Mouse (Mus musculus) spleen, adult 2 months (tissue): Measurements from ENCODE around the gene Atpaf2.

Experiments used
- CTCF ChIP-seq: fragments of 200-500 bp; IDR thresholded peaks from 2 replicates; pipeline ENCODE4 v1.5.1; 2011; ENCODE audit warnings: mild to moderate bottlenecking, inconsistent platforms; ENCODE audit not compliant: insufficient read depth, insufficient read length, insufficient replicate concordance; ENCODE audit errors: extremely low read depth
- POLR2A ChIP-seq: fragments of 200-500 bp; IDR thresholded peaks from 2 replicates; pipeline ENCODE4 v1.6.1; 2011; ENCODE audit warnings: low read depth, low read length, inconsistent platforms

DNA sequence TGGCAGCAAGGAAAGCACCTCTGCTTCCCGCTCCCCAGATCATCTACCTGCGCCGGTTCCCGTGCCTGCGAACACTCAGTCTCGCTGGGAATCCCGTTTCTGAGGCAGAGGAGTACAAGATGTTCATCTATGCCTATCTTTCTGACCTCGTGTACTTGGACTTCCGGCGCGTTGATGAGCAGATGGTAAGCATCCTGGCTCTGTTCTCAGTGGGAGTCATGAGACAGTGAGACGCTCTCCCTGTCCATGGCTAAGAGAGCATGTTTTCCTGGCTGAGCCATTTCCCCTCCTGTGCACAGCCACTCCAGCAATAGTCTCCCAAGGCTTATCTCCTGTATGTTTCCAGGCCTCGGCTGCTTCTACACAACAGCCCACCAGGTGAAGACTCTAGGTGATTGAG, 47.8 kb downstream of the Atpaf2 start:
- no peak for TF ChIP-seq POLR2A
- no peak for TF ChIP-seq CTCF
